In genomic region chr5:73938450-73938849, GRCm38 (mm10) we compare ENCODE assay signal across 12 mouse cellular contexts.
DNase-seq lines count a peak whose midpoint lies in the region; ATAC-seq and TF ChIP-seq lines count a peak whose summit lies in the region.
"Had no signal": no experiment of that assay in that cellular context is flagged by ENCODE, and none has a peak within 500 bp of the region (broad histone marks: within the 10 kb centered on the region; RNA-seq: fewer than 3 reads in every experiment).

No protein-coding gene starts in this region.

- no peak overlapping the region for H3K9ac ChIP-seq in intestine, postnatal 0 days (ENCODE audit: low read depth, low read length)
- no peak overlapping the region for H3K9ac ChIP-seq in intestine, embryonic 16.5 days (ENCODE audit: low read depth, low read length)
- no peak overlapping the region for H3K9ac ChIP-seq in midbrain, postnatal 0 days (replicated peaks; ENCODE audit: low read length, poor library complexity, severe bottlenecking)
- no peak overlapping the region for H3K9ac ChIP-seq in midbrain, embryonic 14.5 days (replicated peaks; ENCODE audit: low read length)
- H3K9ac ChIP-seq: heart, embryonic 15.5 days; limb, embryonic 13.5 days had no signal

- H3K36me3 ChIP-seq in intestine, postnatal 0 days (ENCODE audit: control insufficient read depth, insufficient read depth) = no peaks in the 10 kb centered on the region
- no peaks in the 10 kb centered on the region for H3K36me3 ChIP-seq in intestine, embryonic 16.5 days (ENCODE audit: control insufficient read depth, insufficient read depth, low read length)
- H3K36me3 ChIP-seq in midbrain, postnatal 0 days (ENCODE audit: insufficient read depth, low read length) = no peaks in the 10 kb centered on the region
- H3K36me3 ChIP-seq in midbrain, embryonic 14.5 days (ENCODE audit: control insufficient read depth, insufficient read depth, low read length) = no peaks in the 10 kb centered on the region
- H3K36me3 ChIP-seq: heart, embryonic 15.5 days; limb, embryonic 13.5 days had no signal

- DNase-seq in midbrain, postnatal 0 days (ENCODE audit: low spot score) = peak; percentile 10
- no peak for DNase-seq in midbrain, embryonic 14.5 days
- DNase-seq in embryo, embryonic 10 days (ENCODE audit: low spot score) = peak; percentile 28
- no peak for DNase-seq in ovary, postnatal 14 days (ENCODE audit: low spot score)
- DNase-seq: thymus, adult 18-20 months had no signal

- H3K4me1 ChIP-seq in intestine, postnatal 0 days (replicated peaks; ENCODE audit: control insufficient read depth, insufficient read depth, low read length) = no peaks in the 10 kb centered on the region
- H3K4me1 ChIP-seq in intestine, embryonic 16.5 days (ENCODE audit: control insufficient read depth, insufficient read depth, low read length) = no peaks in the 10 kb centered on the region
- H3K4me1 ChIP-seq in midbrain, postnatal 0 days (ENCODE audit: insufficient read depth, low read length) = no peaks in the 10 kb centered on the region
- 0 out of 2 replicates have a peak, but pooled peaks cover 3% of the 10 kb centered on the region for H3K4me1 ChIP-seq in midbrain, embryonic 14.5 days (ENCODE audit: control insufficient read depth, insufficient read depth, low read length)
- H3K4me1 ChIP-seq: heart, embryonic 15.5 days; limb, embryonic 13.5 days had no signal

- H3K4me3 ChIP-seq in intestine, postnatal 0 days (ENCODE audit: low read depth, low read length) = no peak overlapping the region
- no peak overlapping the region for H3K4me3 ChIP-seq in intestine, embryonic 16.5 days (ENCODE audit: low read length)
- no peak overlapping the region for H3K4me3 ChIP-seq in midbrain, postnatal 0 days (ENCODE audit: low read depth, low read length)
- no peak overlapping the region for H3K4me3 ChIP-seq in midbrain, embryonic 14.5 days (replicated peaks; ENCODE audit: low read depth, low read length)
- H3K4me3 ChIP-seq: erythroblast, embryonic 14.5 days; heart, embryonic 15.5 days; limb, embryonic 13.5 days had no signal

- H3K27me3 ChIP-seq in intestine, postnatal 0 days (replicated peaks; ENCODE audit: control insufficient read depth, insufficient read depth, low read length) = no peaks in the 10 kb centered on the region
- H3K27me3 ChIP-seq in intestine, embryonic 16.5 days (replicated peaks; ENCODE audit: control insufficient read depth, insufficient read depth, low read length) = no peaks in the 10 kb centered on the region
- H3K27me3 ChIP-seq in midbrain, postnatal 0 days (ENCODE audit: insufficient read depth, low read length) = no peaks in the 10 kb centered on the region
- no peaks in the 10 kb centered on the region for H3K27me3 ChIP-seq in midbrain, embryonic 14.5 days (ENCODE audit: control insufficient read depth, insufficient read depth, low read length)
- H3K27me3 ChIP-seq: heart, embryonic 15.5 days; limb, embryonic 13.5 days had no signal

- no peak overlapping the region for H3K4me2 ChIP-seq in intestine, postnatal 0 days (replicated peaks; ENCODE audit: low read depth)
- no peak overlapping the region for H3K4me2 ChIP-seq in intestine, embryonic 16.5 days (ENCODE audit: low read depth, low read length)
- H3K4me2 ChIP-seq in midbrain, postnatal 0 days (ENCODE audit: low read depth, low read length, poor library complexity, severe bottlenecking) = no peak overlapping the region
- no peak overlapping the region for H3K4me2 ChIP-seq in midbrain, embryonic 14.5 days (ENCODE audit: low read length)
- H3K4me2 ChIP-seq: heart, embryonic 15.5 days; limb, embryonic 13.5 days had no signal

- ATAC-seq in intestine, postnatal 0 days = no peak
- ATAC-seq in intestine, embryonic 16.5 days = no peak
- ATAC-seq in midbrain, postnatal 0 days (ENCODE audit: low FRiP score) = no peak
- ATAC-seq in midbrain, embryonic 14.5 days (ENCODE audit: low FRiP score, low TSS enrichment) = no peak
- ATAC-seq in frontal cortex, adult (ENCODE audit: low TSS enrichment) = no peak
- ATAC-seq: hindbrain, embryonic 16.5 days had no signal

- no peaks in the 10 kb centered on the region for H3K9me3 ChIP-seq in intestine, postnatal 0 days (ENCODE audit: control insufficient read depth)
- no peaks in the 10 kb centered on the region for H3K9me3 ChIP-seq in intestine, embryonic 16.5 days (ENCODE audit: control insufficient read depth, low read length)
- H3K9me3 ChIP-seq in midbrain, postnatal 0 days (ENCODE audit: low read length) = no peaks in the 10 kb centered on the region
- H3K9me3 ChIP-seq in midbrain, embryonic 14.5 days (ENCODE audit: control insufficient read depth, low read length) = no peaks in the 10 kb centered on the region
- H3K9me3 ChIP-seq: heart, embryonic 15.5 days; limb, embryonic 13.5 days had no signal

- 56% methylated on average over 4 of the region's 4 CpGs for WGBS in intestine, postnatal 0 days
- 42% methylated on average over 4 of the region's 4 CpGs for WGBS in intestine, embryonic 16.5 days
- 54% methylated on average over 4 of the region's 4 CpGs for WGBS in midbrain, postnatal 0 days
- 59% methylated on average over 4 of the region's 4 CpGs for WGBS in midbrain, embryonic 14.5 days

- H3K27ac ChIP-seq in intestine, postnatal 0 days (ENCODE audit: low read depth, low read length) = no peak overlapping the region
- H3K27ac ChIP-seq in intestine, embryonic 16.5 days (ENCODE audit: low read length) = no peak overlapping the region
- no peak overlapping the region for H3K27ac ChIP-seq in midbrain, postnatal 0 days (ENCODE audit: low read depth, low read length)
- no peak overlapping the region for H3K27ac ChIP-seq in midbrain, embryonic 14.5 days (replicated peaks; ENCODE audit: low read depth, low read length)
- H3K27ac ChIP-seq: heart, embryonic 15.5 days; limb, embryonic 13.5 days had no signal

- peak; percentile 59 for TF ChIP-seq CTCF in intestine, postnatal 0 days (IDR thresholded peaks at IDR 0.05; ENCODE audit: low read depth)
- TF ChIP-seq CTCF in midbrain, postnatal 0 days (IDR thresholded peaks at IDR 0.05) = peak; percentile 53

Comparison
In these comparisons a context has a peak if more than half of its experiments do, and no peak if none do; other contexts are left out.
1. DNase-seq: peak in midbrain, postnatal 0 days (single experiment) and embryo, embryonic 10 days (single experiment); none in midbrain, embryonic 14.5 days (single experiment) and ovary, postnatal 14 days (single experiment).